Mouse (Mus musculus): ENCODE data around the gene Fli1. TPM values are rescaled to one million over a fixed set of nuclear protein-coding genes. Genes with fewer than 3 reads are reported as not detected.

Gene Fli1
- polyA plus RNA-seq, 1 experiment from 2014 or later, result 17.6 TPM

- H3K27ac ChIP-seq (replicated peaks), result no peak overlapping the region
- H3K27me3 ChIP-seq (ENCODE audit: low read depth, poor library complexity, severe bottlenecking), result no peaks in the 10 kb centered on the region
- H3K9me3 ChIP-seq (replicated peaks), result no peaks in the 10 kb centered on the region
- H3K36me3 ChIP-seq, result no peaks in the 10 kb centered on the region
- DNase-seq (ENCODE audit: low spot score), result no peak
- H3K4me1 ChIP-seq, result peaks cover 26% of the 10 kb centered on the region
- H3K4me3 ChIP-seq, result no peak overlapping the region
- WGBS, result 82% methylated on average over 10 of the region's 10 CpGs
Observed at GRCm38 (mm10) chr9:32515894-32516686, 26.6 kb downstream of the Fli1 start.

DNA sequence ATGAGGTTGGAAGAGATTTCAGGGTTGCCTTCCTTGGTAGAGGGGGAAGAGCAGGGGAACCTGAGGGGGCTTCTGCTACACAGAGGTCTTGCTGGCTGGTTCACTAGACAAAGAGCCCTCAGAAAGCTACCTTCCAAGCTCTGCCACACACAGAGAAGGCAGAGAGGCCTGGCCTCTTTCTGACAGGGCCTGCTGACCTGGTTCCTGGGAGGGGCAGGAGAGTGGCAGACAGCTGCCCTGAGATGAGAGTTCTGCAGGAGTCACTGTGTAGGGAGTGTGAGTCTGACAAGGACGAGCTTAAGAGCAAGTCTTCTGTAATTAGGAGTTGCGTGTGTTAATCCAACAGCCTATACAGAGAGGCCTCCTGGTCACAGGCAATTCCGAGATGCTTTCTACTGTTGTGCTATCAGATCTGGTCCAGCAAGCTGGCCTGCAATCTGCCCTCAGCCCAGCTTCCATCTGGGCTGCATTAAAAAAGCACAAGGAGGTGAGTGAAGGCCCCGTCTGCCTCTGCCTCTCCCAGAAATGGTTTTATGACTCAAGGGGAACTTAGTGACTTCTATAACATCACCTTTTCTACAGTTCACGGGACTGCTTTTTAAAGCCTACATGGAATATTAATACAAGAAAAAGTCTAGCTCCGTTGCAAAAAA, 28.1 kb downstream of the Fli1 start:
- Histone ChIP-seq H3K36me3 (no peaks in the 10 kb centered on the region), H3K27ac (replicated peaks) (no peak overlapping the region), H3K4me3 (no peak overlapping the region), H3K4me1 (peaks cover 22% of the 10 kb centered on the region), H3K27me3 (ENCODE audit: low read depth, poor library complexity, severe bottlenecking) (no peaks in the 10 kb centered on the region), H3K9me3 (replicated peaks) (no peaks in the 10 kb centered on the region)
- no peak for DNase-seq (ENCODE audit: low spot score)
- 58% methylated on average over 6 of the region's 6 CpGs for WGBS

GRCm38 (mm10) chr9:32513471-32513870, 29.2 kb downstream of the Fli1 start:
- H3K9me3 ChIP-seq (replicated peaks), result no peaks in the 10 kb centered on the region
- H3K4me1 ChIP-seq, result peaks cover 12% of the 10 kb centered on the region; the same call in 1 of the 2 replicates
- WGBS, result 74% methylated on average over 2 of the region's 2 CpGs
- no peaks in the 10 kb centered on the region for H3K27me3 ChIP-seq (ENCODE audit: low read depth, poor library complexity, severe bottlenecking)
- no peaks in the 10 kb centered on the region for H3K36me3 ChIP-seq
- DNase-seq (ENCODE audit: low spot score), result no peak
- no peak overlapping the region for H3K4me3 ChIP-seq
- H3K27ac ChIP-seq (replicated peaks), result no peak overlapping the region

DNA sequence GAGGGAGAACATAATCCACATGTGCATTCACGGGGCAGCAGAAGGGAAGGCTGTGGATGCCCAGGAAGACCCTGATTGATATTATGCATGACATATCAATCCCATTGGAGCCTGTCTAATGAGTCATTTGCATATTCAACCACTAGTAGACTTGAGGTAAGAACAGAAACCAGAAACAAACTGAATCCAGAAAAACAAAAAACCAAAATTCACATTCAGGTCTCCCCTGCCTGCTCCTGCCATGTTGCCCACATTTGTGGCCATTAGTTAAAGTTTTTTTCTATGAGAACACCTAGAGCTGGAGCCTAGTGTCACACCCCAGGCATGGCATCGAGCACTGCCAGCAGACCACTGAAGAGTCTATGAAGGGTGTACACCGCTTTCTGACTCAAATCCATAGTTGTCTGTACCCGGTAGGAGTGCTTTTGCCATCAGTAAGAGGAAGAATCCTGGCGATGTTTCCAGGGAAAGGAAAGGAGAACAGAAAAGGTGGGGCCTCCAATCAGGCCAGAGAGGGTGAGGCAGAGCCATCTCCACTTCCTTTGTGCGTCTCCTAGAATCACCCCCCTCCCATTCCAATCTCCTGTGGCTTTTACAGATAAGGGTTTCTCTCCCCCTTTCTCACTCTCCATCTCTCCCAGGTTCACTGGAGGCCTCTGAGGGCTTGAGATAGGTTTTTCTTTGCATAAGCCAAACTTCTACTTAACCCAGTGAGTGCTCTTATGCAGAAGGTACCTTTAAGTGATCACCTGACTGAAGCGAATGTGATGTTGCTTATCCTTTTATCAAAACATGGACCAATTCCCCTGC, 32.0 kb downstream of the Fli1 start:
- WGBS, result 82% methylated on average over 7 of the region's 7 CpGs
- no peak overlapping the region for H3K27ac ChIP-seq (replicated peaks)
- H3K4me1 ChIP-seq, result peaks cover 15% of the 10 kb centered on the region
- no peaks in the 10 kb centered on the region for H3K27me3 ChIP-seq (ENCODE audit: low read depth, poor library complexity, severe bottlenecking)
- H3K36me3 ChIP-seq, result no peaks in the 10 kb centered on the region
- no peaks in the 10 kb centered on the region for H3K9me3 ChIP-seq (replicated peaks)
- no peak overlapping the region for H3K4me3 ChIP-seq
- DNase-seq (ENCODE audit: low spot score), result no peak

- Histone ChIP-seq H3K4me1 (peaks cover 15% of the 10 kb centered on the region), H3K27me3 (ENCODE audit: low read depth, poor library complexity, severe bottlenecking) (no peaks in the 10 kb centered on the region), H3K4me3 (no peak overlapping the region), H3K27ac (replicated peaks) (no peak overlapping the region), H3K36me3 (no peaks in the 10 kb centered on the region), H3K9me3 (replicated peaks) (no peaks in the 10 kb centered on the region)
- 72% methylated on average over 7 of the region's 7 CpGs for WGBS
- no peak for DNase-seq (ENCODE audit: low spot score)
Observed at GRCm38 (mm10) chr9:32509706-32510156, 32.9 kb downstream of the Fli1 start.

- no peak for DNase-seq (ENCODE audit: low spot score)
- peaks cover 9% of the 10 kb centered on the region for H3K4me1 ChIP-seq
- H3K27ac ChIP-seq (replicated peaks), result no peak overlapping the region
- H3K9me3 ChIP-seq (replicated peaks), result no peaks in the 10 kb centered on the region
- 93% methylated on average over 2 of the region's 2 CpGs for WGBS
- no peaks in the 10 kb centered on the region for H3K27me3 ChIP-seq (ENCODE audit: low read depth, poor library complexity, severe bottlenecking)
- no peaks in the 10 kb centered on the region for H3K36me3 ChIP-seq
- H3K4me3 ChIP-seq, result no peak overlapping the region
Observed at GRCm38 (mm10) chr9:32508648-32509047, 34.0 kb downstream of the Fli1 start.

- DNase-seq (ENCODE audit: low spot score), result no peak
- WGBS, result 82% methylated on average over 8 of the region's 8 CpGs
- H3K27me3 ChIP-seq (ENCODE audit: low read depth, poor library complexity, severe bottlenecking), result no peaks in the 10 kb centered on the region
- H3K9me3 ChIP-seq (replicated peaks), result no peaks in the 10 kb centered on the region
- H3K4me3 ChIP-seq, result no peak overlapping the region
- no peaks in the 10 kb centered on the region for H3K36me3 ChIP-seq
- H3K27ac ChIP-seq (replicated peaks), result no peak overlapping the region
- H3K4me1 ChIP-seq, result peaks cover 9% of the 10 kb centered on the region
Observed at GRCm38 (mm10) chr9:32508118-32508517, 34.5 kb downstream of the Fli1 start.

GRCm38 (mm10) chr9:32506866-32507861, 35.5 kb downstream of the Fli1 start:
- no peaks in the 10 kb centered on the region for H3K36me3 ChIP-seq
- WGBS, result 77% methylated on average over 15 of the region's 15 CpGs
- no peak for DNase-seq (ENCODE audit: low spot score)
- no peaks in the 10 kb centered on the region for H3K27me3 ChIP-seq (ENCODE audit: low read depth, poor library complexity, severe bottlenecking)
- H3K9me3 ChIP-seq (replicated peaks), result no peaks in the 10 kb centered on the region
- no peak overlapping the region for H3K4me3 ChIP-seq
- no peak overlapping the region for H3K27ac ChIP-seq (replicated peaks)
- H3K4me1 ChIP-seq, result peaks cover 9% of the 10 kb centered on the region

GRCm38 (mm10) chr9:32506161-32506560, 36.5 kb downstream of the Fli1 start:
- Histone ChIP-seq H3K36me3 (no peaks in the 10 kb centered on the region), H3K4me3 (no peak overlapping the region), H3K4me1 (peaks cover 9% of the 10 kb centered on the region), H3K27ac (replicated peaks) (0 out of 2 replicates have a peak overlapping the region, but pooled peaks have one; percentile 17), H3K27me3 (ENCODE audit: low read depth, poor library complexity, severe bottlenecking) (no peaks in the 10 kb centered on the region), H3K9me3 (replicated peaks) (no peaks in the 10 kb centered on the region)
- WGBS, result 60% methylated on average over 8 of the region's 8 CpGs
- no peak for DNase-seq (ENCODE audit: low spot score)

- DNase-seq (ENCODE audit: low spot score), result no peak
- H3K27me3 ChIP-seq (ENCODE audit: low read depth, poor library complexity, severe bottlenecking), result no peaks in the 10 kb centered on the region
- 0 out of 2 replicates have a peak overlapping the region, but pooled peaks have one; percentile 17 for H3K27ac ChIP-seq (replicated peaks)
- WGBS, result 89% methylated on average over 7 of the region's 7 CpGs
- H3K36me3 ChIP-seq, result no peaks in the 10 kb centered on the region
- H3K9me3 ChIP-seq (replicated peaks), result no peaks in the 10 kb centered on the region
- H3K4me1 ChIP-seq, result peaks cover 9% of the 10 kb centered on the region
- H3K4me3 ChIP-seq, result no peak overlapping the region
Observed at GRCm38 (mm10) chr9:32505460-32506075, 37.1 kb downstream of the Fli1 start.

DNA sequence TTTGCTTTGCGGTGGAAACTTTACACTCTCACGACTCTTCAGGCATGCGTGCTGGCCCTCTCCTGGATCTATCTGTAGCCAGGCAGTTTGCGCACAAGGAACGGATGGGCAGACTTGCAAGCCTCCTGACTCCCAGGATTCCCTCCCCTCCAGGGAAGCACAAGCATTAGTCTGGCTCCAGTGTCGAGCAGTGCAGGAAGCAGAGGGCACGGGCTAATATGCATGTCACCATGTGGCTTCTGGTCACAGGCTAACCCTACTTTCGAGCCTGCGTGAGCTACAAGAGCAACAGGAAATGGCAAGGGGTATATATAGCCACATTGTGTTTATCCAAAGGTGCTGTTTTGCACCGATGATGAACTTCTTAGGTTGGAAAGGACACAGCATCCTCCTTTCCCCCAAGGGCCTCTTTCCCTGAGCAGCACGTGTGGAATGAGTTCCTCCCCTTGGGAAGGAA, 38.6 kb downstream of the Fli1 start:
- H3K36me3 ChIP-seq, result no peaks in the 10 kb centered on the region
- no peak overlapping the region for H3K4me3 ChIP-seq
- no peak overlapping the region for H3K27ac ChIP-seq (replicated peaks)
- no peaks in the 10 kb centered on the region for H3K27me3 ChIP-seq (ENCODE audit: low read depth, poor library complexity, severe bottlenecking)
- 79% methylated on average over 11 of the region's 11 CpGs for whole genome bisulfite sequencing
- peaks cover 9% of the 10 kb centered on the region for H3K4me1 ChIP-seq
- H3K9me3 ChIP-seq (replicated peaks), result no peaks in the 10 kb centered on the region
- no peak for DNase-seq (ENCODE audit: low spot score)
